Mouse (Mus musculus) G1E-ER4 (cell line): ENCODE results near the gene Jak3. TPM values are rescaled to one million over a fixed set of nuclear protein-coding genes. Genes with fewer than 3 reads are reported as not detected.

ENCODE experiments used
- GATA1 ChIP-seq: IDR thresholded peaks from one replicate; pipeline ENCODE4 v1.8.0; 2012; ENCODE audit warnings: low read length, inconsistent platforms
- polyA plus RNA-seq: library from polyadenylated mRNA; stranded (reverse); fragments of >175 nt; gene quantifications from 2 replicates; pipeline ENCODE4 v1.2.3, GENCODE M21; 2012

The Jak3 gene
- polyA plus RNA-seq, 1 experiment, result 33.8 TPM

GRCm38 (mm10) chr8:71724389-71724788 lies 48.3 kb downstream of the Jak3 start:
- no peak for TF ChIP-seq GATA1

GRCm38 (mm10) chr8:71725122-71725924 lies 49.2 kb downstream of the Jak3 start, which contains the start of gene Fcho1:
Fcho1 (minus strand) TSS chr8:71725716.
- TF ChIP-seq GATA1, result no peak

GRCm38 (mm10) chr8:71728240-71728785 lies 52.2 kb downstream of the Jak3 start:
- TF ChIP-seq GATA1, result no peak

- TF ChIP-seq GATA1, result no peak
These were observed 52.9 kb downstream of the Jak3 start for GRCm38 (mm10) chr8:71728826-71729620.

- TF ChIP-seq GATA1, result no peak
These were observed 55.6 kb downstream of the Jak3 start for GRCm38 (mm10) chr8:71731652-71732230.

Other genes with a start within 250 kb of the Jak3 start
- gene Abhd8, start 212.6 kb upstream of the Jak3 start, polyA plus RNA-seq, result 18.9 and 25.3 TPM in 2 replicates
- gene Mrpl34, start 211.3 kb upstream of the Jak3 start, polyA plus RNA-seq, result 221 and 248 TPM in 2 replicates
- gene Dda1, start 207.1 kb upstream of the Jak3 start, polyA plus RNA-seq, result 284 and 345 TPM in 2 replicates
- gene Ano8, start 190.3 kb upstream of the Jak3 start, polyA plus RNA-seq, result 1.1 and 1.2 TPM in 2 replicates
- gene Gtpbp3, start 188.2 kb upstream of the Jak3 start, polyA plus RNA-seq, result 40.9 and 51.0 TPM in 2 replicates
- gene Plvap, start 164.5 kb upstream of the Jak3 start, polyA plus RNA-seq, result 1.9 and 2.4 TPM in 2 replicates
- gene Ccdc194, start 150.6 kb upstream of the Jak3 start, polyA plus RNA-seq, result not detected in 2 replicates
- 17.1 and 18.8 TPM in 2 replicates for gene Bst2, start 138.8 kb upstream of the Jak3 start, polyA plus RNA-seq
- 135 and 147 TPM in 2 replicates for gene Mvb12a, start 133.4 kb upstream of the Jak3 start, polyA plus RNA-seq
- not detected in 2 replicates for gene Tmem221, start 117.4 kb upstream of the Jak3 start, polyA plus RNA-seq
- gene Nxnl1, start 109.7 kb upstream of the Jak3 start, polyA plus RNA-seq, result not detected in 2 replicates
- gene Slc27a1, start 107.4 kb upstream of the Jak3 start, polyA plus RNA-seq, result not detected in 2 replicates
- gene Pgls, start 84.1 kb upstream of the Jak3 start, polyA plus RNA-seq, result 435 and 550 TPM in 2 replicates
- 7.9 and 8.6 TPM in 2 replicates for gene Fam129c, start 78.6 kb upstream of the Jak3 start, polyA plus RNA-seq
- gene Colgalt1, start 65.3 kb upstream of the Jak3 start, polyA plus RNA-seq, result 41.9 and 53.0 TPM in 2 replicates
- 0.41 and 0.52 TPM in 2 replicates for gene Unc13a, start 4.5 kb upstream of the Jak3 start, polyA plus RNA-seq
- 4.6 and 5.5 TPM in 2 replicates for gene Insl3, start 12.9 kb downstream of the Jak3 start, polyA plus RNA-seq
- gene B3gnt3, start 25.5 kb downstream of the Jak3 start, polyA plus RNA-seq, result 0.02 TPM in 1 of 2 replicates, not detected in the other
- gene Fcho1, start 49.4 kb downstream of the Jak3 start, polyA plus RNA-seq, result 32.9 and 36.1 TPM in 2 replicates
- 0.78 and 2.4 TPM in 2 replicates for gene Zfp709, start 205.7 kb downstream of the Jak3 start, polyA plus RNA-seq
- 0.25 and 0.70 TPM in 2 replicates for gene Zfp882, start 232.3 kb downstream of the Jak3 start, polyA plus RNA-seq
- gene Zfp617, start 232.3 kb downstream of the Jak3 start, polyA plus RNA-seq, result 2.5 and 3.6 TPM in 2 replicates